Mouse (Mus musculus): ENCODE measurements around the gene Gpr139.

The Gpr139 gene

GRCm38 (mm10) chr7:119184341-119185143 lies at the start of gene Gpr139:
Gene Gpr139, minus strand, starts transcription at chr7:119184603.
- DNase-seq (ENCODE audit: low read depth, low spot score), result no peak

DNA sequence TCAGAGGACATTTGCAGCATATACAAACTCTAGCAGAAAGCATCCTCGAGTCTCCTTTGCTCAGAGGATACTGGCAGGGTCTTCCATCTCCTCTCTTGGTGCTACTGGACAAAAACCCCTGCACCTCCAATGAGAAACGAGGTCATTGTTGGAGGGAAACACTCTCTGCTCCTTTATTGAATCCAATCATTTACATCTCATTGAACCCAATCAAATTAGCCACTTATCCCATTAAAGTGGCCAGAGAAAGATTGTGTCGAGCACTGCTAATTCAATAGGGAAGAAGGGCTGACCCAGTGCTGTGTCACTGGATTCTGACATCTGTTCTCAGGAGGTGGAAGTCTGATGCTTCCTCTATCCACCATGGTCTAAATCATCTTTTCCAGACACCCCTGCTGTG lies 46.6 kb upstream of the Gpr139 start:
- no peak for DNase-seq (ENCODE audit: low read depth, low spot score)

DNA sequence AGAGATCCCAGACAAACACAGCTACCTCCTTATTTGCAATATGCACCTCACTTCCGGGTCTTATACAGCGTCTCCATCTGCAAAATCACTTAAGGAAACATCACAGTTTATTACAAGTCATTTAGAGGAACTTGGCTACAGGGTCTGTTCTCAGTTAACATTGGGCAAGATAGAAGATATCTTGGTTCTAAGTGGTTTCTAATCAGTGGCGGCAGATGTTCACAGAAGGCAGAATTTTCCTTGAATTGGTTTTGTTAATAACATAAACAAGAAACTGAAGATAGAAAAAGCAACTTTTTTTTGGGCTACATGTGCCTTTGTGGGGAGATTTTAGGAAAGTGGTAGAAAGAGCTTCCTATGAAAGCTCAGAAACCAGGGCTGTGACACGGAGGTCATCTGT lies 38.3 kb upstream of the Gpr139 start:
- DNase-seq (ENCODE audit: low read depth, low spot score), result no peak

DNA sequence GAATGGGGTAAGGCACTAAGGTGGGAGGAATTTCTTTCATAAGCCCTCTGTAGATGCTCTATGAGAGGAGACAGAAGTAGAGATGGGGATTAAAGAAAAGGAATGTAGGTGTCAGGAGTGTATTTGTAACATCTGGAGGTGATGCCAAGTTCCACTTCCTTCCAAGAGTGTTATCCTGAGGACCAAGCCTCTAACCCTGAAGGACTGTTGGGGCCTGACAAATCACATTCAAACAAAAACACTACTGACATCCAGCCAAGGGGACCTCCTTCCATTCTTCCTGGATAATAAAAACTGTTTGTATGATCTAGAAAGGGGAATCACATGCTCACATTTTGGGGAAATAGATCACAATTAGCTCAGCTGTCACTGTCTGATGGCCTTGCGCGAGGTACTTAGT lies 34.7 kb upstream of the Gpr139 start:
- no peak for DNase-seq (ENCODE audit: low read depth, low spot score)

DNA sequence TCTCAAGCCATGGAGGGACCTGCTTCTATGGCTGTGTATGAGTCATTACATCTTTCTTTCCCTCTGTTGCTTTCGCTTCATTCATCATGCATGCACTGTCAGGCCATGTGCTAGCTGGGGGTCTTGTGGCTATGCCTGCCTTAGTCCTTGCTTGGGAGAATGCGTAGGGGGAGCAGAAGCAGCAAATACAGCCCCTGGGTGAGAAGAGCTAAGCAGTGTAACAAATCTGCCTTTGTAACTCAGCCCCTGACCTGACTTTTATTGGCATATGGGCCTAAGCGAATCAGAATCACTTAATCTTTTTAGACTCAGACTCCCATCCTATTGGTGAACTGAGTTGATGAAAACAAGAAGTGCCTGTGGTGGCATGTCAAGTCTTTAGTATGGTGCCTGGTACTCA lies 22.8 kb upstream of the Gpr139 start:
- DNase-seq (ENCODE audit: low read depth, low spot score), result no peak

- no peak for DNase-seq (ENCODE audit: low read depth, low spot score)
Measured at GRCm38 (mm10) chr7:119186374-119186773, 2.0 kb upstream of the Gpr139 start.

GRCm38 (mm10) chr7:119185181-119185940 lies 958 bp upstream of the Gpr139 start:
- no peak for DNase-seq (ENCODE audit: low read depth, low spot score)

DNA sequence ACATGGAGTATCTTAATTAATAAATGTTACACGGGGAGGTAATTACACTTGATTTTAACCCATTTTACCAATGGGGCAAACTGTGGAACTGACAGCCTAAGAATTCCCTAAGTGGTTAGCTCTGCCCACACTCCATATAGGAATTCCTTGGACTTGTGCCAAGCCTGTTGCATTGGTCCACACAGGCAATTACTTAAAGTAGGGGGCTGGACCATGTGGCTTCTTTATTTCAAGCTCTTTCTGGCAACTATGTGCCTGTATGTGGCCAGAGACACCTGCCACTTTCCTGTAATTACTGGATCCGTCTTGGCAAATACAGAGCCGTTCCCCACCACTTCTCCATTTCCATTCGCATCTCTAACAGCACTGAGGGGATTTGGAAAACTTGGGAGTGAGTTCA lies 3.4 kb downstream of the Gpr139 start:
- no peak for DNase-seq (ENCODE audit: low read depth, low spot score)

GRCm38 (mm10) chr7:119160015-119160414 lies 24.4 kb downstream of the Gpr139 start:
- no peak for DNase-seq (ENCODE audit: low read depth, low spot score)

DNA sequence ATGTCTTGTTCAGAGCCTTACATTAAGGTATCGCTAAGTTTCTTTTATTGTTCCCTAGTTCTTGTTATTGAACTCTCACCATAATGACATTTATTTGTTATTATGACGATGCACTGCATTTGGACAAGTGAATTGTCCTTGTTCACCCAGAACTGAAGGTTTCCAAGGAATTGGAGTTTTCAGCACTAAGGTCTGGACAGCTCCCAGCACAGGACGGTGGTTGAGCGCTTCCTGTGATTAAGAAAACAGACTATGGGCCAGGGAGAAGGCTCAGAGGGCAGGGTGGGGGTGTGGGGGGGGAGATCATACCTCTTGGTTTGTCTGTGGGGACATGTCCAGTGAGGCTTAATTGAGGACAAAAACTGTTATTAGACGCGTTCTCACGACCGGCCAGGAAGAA lies 72.6 kb downstream of the Gpr139 start:
- DNase-seq (ENCODE audit: low read depth, low spot score), result peak; percentile 24

GRCm38 (mm10) chr7:119105878-119106277 lies 78.5 kb downstream of the Gpr139 start:
- DNase-seq (ENCODE audit: low read depth, low spot score), result peak; percentile 32

- DNase-seq (ENCODE audit: low read depth, low spot score), result no peak
Measured at GRCm38 (mm10) chr7:119096583-119096982, 87.8 kb downstream of the Gpr139 start.
